Mouse (Mus musculus): ENCODE measurements at regions not wholly inside any gene's neighbourhood (a gene's known extent, or its start where the extent isn't known, plus 50 kb on each side); places are given as distances from the start of the nearest gene placed in this dataset.

DNA sequence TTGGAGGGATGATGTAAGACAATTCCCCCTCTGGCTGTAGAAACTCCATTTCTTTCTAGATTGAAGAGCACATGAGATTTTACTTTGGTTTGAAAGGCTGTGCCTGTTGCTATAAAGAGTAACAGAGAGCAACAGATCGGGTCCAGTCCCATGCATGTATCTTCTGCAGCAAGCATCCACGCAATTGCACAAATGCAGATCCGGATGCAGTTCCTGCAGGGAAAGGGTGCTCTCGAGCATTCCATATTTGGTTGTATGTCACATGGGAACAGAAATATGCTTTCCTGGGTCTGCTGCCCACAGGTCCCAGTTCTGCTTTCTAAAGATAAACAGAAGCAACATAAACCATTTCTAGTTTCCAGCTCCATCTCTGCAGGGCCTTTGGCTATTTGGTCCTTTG lies 146.0 kb upstream of the Ado start:
- ATAC-seq (replicated peaks; ENCODE audit: insufficient number of reproducible peaks, low FRiP score, low TSS enrichment, poor library complexity, severe bottlenecking), result 0 out of 2 replicates have a peak, but pooled peaks have one; percentile 4

DNA sequence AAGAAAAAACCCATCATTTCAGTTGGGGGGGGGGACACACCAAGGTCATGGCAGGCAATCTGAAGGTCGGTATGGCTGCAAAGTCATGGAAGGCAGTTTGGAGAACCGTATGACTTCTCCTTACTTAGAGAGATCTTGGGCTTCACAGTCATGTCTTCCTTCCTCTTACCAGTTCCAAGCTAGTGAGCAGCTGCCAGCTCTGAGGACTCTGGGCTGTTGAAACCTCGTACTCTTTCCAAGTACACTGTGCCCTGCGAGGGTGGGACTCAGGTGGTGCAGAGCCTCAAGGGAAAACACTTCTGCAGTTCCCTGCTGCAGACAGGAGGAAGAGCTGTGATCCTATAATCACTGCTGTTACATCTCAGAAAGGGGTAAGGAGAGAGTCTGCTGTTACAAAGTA lies 144.8 kb upstream of the Ado start:
- ATAC-seq (replicated peaks; ENCODE audit: insufficient number of reproducible peaks, low FRiP score, low TSS enrichment, poor library complexity, severe bottlenecking), result peak; percentile 61; the same call in 1 of the 2 replicates

DNA sequence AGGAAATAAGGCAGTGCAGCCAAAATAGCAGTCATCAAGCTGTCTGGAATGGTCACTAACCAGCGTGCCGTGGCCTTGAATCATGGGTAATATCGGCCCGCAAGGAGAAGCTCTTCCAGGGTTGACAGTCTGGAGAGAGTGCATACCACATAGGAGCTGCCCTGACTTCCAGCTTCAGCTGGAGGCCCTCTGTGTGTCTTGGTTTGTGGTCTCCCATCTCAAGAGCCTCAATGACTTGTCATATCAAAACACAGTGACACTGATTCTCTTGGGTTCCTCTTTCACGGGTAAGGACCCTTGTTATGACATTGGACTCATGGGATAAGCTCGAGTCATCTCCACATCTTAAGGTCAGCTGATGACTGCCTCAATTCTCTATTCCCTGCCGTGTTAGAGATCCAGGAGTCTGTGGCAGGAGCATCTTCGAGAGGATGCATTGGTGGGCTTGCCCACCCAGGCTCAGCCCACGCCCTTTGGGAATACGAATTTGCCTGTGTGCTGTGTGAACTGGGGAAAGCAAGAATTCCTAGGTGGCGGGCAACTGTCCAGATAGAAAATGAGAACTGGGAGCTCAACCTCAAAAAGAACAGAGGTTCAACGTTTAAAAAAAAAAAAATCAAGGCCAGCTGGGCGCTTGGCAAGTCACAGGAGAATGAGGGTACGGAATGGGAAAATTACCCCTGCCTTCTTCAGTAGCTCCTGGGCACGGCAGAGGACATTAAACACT lies 141.4 kb upstream of the Ado start:
- no peak for ATAC-seq (replicated peaks; ENCODE audit: insufficient number of reproducible peaks, low FRiP score, low TSS enrichment, poor library complexity, severe bottlenecking)

DNA sequence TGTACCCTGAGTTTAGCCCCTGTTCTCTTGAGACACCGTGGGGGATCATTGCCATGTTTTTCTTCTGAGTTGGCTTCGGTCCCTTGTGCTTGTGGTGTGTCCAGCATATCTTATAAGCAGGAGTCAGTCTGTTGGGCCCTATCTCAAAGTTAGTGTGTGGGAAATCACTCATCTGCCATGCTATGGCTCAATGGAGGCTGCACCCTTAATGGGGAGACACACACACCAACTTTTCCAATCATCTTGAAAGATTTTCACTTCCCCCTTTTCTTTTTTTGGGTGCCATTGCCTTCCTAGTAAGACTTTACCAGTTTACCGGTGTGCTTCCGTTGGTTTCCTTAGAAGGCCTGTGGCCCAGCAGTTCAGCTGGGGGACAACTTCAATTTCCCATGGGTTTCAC lies 130.6 kb upstream of the Ado start:
- ATAC-seq (replicated peaks; ENCODE audit: insufficient number of reproducible peaks, low FRiP score, low TSS enrichment, poor library complexity, severe bottlenecking), result no peak

DNA sequence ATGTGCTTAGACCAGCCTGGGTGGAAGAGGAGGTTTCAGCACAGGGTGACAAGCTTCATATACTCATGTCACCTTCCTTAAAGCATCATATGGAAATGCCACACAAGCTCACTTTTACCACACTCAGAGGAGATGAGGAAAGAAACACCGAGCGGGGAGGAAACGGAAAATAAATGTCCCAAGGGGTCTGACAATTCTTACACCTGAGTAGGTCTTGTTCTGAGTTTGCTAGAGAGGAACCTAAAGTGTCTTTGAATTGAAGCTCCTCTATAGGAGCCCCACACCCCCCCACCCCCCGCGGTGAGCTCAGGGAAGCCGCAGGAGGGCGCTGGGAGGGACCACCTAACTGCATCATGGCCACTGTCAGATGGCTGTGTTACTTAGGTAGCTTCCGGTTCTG lies 124.7 kb upstream of the Ado start:
- no peak for ATAC-seq (replicated peaks; ENCODE audit: insufficient number of reproducible peaks, low FRiP score, low TSS enrichment, poor library complexity, severe bottlenecking)

DNA sequence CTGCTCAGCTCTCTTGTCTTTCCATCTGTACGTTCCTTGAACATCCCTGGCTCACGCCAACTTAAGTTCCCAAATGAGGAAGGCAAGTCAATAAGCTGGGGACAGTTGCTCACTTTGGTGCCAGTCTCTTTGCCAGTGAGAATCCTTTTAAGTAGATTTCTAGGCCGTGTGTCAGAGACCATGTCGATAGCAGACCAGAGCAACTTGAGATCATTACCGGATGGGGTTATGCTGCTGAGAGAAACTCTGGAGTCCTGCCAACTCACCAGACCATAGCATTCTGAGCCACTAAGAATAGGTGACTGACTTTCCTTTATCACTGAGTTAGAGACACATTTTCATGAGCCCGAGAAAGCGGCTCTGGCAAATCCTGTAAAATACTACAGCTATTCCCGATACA lies 123.5 kb upstream of the Ado start:
- 0 out of 2 replicates have a peak, but pooled peaks have one; percentile 40 for ATAC-seq (replicated peaks; ENCODE audit: insufficient number of reproducible peaks, low FRiP score, low TSS enrichment, poor library complexity, severe bottlenecking)

DNA sequence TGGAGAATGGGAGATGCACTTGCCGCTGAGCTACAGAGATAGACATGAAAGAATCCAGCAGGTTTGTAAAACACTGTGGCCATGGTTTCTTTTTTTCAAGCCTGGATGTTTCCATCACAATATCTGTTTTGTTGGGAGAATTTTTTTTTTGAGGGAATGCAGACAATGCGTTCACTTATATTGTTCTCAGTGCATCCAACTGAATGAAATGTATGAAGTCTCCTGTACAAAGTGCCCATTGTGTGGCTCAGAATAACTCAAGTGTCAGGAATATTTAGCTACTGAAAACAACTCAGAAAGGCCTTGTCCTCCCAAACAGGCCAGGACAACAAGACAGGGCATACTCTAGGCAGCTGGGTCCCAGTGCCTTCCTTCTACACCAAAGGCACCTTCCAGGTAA lies 120.3 kb upstream of the Ado start:
- no peak for ATAC-seq (replicated peaks; ENCODE audit: insufficient number of reproducible peaks, low FRiP score, low TSS enrichment, poor library complexity, severe bottlenecking)

DNA sequence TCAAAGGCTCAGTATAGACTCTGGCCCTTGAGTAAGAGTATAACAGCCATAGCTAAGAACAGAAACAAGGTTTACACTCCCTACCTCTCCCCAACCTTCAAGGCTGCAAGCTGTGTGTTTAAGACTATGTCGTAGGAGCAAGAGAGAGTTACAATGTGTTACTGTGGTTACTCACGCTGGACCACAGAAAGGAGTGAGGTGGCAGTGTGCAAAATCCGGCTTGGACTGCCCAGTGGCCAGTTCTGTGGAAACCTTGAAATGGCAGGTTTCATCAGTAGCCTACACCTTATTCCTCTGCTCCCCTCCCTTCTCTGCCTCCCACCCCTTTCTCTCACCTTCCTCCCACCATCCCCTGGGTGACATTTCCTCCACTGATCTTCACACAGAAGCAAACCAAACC lies 114.3 kb upstream of the Ado start:
- ATAC-seq (replicated peaks; ENCODE audit: insufficient number of reproducible peaks, low FRiP score, low TSS enrichment, poor library complexity, severe bottlenecking), result peak; percentile 64; the same call in 1 of the 2 replicates

DNA sequence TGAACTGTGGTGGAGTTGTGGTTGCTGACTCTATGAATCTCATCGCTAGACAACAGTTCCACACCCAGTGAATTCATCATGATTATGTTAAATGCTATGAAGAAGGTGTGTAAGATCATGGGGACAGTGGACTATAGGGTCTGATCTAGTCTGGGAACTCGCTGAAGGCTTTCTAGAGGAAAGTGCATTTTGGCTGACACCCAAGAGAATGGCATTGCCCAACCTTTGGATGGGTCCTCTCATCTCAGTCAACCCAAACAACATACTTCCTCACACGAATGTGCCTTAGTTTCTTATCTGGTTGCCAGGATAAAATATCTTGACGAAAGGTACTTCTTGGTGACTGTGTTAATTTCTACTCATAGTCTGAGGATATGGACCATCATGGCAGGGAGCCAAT lies 112.9 kb upstream of the Ado start:
- no peak for ATAC-seq (replicated peaks; ENCODE audit: insufficient number of reproducible peaks, low FRiP score, low TSS enrichment, poor library complexity, severe bottlenecking)

DNA sequence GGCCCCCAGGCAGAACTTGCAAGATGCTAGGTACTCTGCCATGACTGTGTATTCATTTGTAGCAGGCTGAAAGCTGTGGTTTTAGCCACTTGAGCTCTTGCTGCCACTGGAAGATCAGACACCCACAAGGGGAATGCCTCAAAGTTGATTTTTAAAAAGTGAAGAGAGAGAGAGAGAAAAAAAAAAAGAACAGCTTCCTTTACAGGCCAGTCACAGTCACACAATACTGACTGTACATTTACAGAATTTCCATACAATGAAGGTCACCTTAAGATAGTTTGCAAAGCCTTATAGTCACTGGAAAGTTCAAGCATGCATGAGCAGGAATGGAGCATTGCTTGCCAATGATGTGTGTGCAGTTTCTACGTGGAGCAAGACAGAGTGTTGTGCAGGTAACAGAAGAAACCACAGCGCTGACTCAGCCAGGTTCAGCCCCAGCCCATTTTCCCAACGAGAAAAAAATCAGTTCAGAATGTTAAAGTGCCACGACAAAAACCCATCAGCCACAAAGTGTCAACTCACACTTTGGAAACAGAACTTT lies 109.3 kb upstream of the Ado start:
- ATAC-seq (replicated peaks; ENCODE audit: insufficient number of reproducible peaks, low FRiP score, low TSS enrichment, poor library complexity, severe bottlenecking), result no peak

DNA sequence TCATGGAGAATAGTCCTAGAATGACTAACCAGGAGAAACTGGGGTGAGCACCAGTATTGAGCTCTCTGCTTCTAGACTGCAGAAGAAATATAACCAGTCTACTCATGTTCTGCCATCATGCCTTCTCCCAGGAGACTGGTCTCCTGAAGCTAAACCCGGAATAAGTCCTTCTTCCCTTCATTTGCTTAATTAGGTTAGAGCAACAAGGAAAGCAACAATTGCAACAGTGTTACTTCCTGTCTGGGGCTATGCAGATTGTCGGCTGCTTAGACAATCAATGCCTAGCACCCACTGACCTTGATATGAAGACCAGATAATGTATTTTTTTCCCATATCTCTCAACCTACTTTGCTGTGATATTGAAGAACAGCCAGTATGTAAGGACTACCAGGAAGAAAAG lies 108.5 kb upstream of the Ado start:
- no peak for ATAC-seq (replicated peaks; ENCODE audit: insufficient number of reproducible peaks, low FRiP score, low TSS enrichment, poor library complexity, severe bottlenecking)

DNA sequence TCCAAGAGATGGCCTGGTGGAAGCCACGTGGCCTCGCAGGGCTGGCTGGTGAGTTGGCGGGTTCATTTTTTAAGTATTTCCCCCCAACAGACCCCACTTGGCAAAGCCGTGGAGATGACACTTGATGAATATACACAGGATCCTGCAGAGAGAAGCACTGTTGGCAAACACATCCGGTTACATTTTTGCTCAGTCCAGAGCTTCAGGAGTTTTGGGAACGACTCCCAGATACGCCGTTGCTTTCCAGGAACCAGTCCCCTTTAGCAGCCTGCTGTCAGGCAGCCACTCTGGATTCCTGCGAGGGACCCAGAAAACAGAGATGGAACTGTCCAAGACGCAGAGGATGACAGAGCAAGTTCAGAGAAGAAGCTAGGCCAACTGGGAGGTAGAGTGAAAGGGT lies 105.8 kb upstream of the Ado start:
- no peak for ATAC-seq (replicated peaks; ENCODE audit: insufficient number of reproducible peaks, low FRiP score, low TSS enrichment, poor library complexity, severe bottlenecking)

DNA sequence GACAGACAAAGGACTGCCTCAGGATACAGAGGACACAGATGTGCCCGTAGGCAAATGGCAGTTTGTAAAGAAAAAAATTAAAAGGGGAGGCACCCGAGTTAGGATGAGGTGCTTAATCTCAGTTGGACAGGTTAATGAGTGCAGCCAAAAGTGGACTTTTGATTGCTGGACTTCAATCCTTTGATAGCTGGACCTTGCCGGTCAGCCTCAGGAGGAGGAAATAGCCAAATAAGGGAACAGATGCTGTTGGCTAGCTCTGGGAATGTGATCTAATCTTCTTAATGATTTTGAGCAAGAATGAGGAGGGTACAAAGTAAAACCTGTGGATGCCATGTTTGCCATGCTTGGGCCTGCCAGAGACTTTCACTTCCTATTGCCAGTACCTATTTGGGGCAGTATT lies 103.5 kb upstream of the Ado start:
- no peak for ATAC-seq (replicated peaks; ENCODE audit: insufficient number of reproducible peaks, low FRiP score, low TSS enrichment, poor library complexity, severe bottlenecking)

DNA sequence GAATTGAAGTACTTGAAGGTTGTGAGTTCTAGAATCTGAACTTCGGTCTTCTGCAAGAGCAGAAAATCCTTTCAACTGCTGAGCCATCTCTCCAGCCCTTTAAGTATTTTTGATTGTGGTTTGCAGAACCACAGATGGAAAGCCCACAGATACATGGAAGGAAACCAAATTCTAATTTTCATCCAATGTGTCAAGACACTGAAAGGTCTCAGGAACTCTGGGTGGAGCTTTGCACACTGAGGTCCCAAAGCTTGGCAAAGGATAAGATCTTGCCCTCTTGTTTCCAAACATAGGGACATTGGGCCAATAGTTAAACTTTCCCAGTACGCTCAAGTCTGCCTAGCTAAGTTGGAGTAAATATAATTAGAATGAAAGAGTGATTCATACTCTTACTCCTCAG lies 102.6 kb upstream of the Ado start:
- ATAC-seq (replicated peaks; ENCODE audit: insufficient number of reproducible peaks, low FRiP score, low TSS enrichment, poor library complexity, severe bottlenecking), result no peak

DNA sequence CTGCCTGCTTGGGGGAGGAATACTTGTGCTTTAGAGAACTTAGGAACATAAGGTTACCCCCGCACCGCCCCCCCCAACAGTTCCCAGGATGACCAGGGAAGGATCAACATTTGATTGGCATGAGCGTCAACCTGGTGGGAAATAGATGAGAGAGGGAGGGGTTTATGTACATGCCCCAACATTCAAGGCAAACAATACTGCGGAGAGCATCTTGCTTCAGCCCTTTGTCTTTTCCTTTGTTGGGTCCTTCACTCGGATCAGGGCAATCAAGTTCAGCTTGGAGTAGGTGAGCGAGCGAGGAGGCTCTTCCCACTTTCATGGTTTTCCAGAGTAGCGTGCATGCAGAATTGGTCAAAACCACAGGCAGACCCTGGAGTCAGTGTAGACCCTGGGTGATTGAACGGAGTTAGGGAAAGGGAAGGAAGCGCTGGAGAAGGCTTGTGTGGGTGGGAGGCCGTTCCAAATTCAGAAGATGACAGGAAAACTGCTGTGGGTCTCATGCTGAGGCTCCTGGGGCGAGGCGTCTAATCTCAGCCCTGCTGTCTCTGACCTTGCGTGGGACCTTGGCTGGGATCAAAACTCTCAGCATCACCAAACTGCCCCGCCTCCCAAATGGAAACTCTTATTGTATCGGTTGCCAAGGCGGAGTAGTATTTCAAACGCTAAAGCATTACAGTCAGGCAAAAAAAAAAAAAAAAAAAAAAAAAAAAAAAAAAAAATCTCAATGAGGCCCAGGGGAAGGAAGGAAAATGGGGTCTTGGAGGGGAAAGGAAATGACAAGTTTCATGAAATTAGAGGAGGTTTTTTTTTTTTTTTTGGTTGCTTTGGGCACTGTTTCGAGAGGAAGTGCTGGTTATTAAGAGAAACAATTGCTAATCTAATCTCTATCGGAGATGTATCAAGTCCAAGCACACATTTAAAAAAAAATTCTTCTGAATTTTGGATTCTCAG lies 99.3 kb upstream of the Ado start:
- ATAC-seq (replicated peaks; ENCODE audit: insufficient number of reproducible peaks, low FRiP score, low TSS enrichment, poor library complexity, severe bottlenecking), result no peak

DNA sequence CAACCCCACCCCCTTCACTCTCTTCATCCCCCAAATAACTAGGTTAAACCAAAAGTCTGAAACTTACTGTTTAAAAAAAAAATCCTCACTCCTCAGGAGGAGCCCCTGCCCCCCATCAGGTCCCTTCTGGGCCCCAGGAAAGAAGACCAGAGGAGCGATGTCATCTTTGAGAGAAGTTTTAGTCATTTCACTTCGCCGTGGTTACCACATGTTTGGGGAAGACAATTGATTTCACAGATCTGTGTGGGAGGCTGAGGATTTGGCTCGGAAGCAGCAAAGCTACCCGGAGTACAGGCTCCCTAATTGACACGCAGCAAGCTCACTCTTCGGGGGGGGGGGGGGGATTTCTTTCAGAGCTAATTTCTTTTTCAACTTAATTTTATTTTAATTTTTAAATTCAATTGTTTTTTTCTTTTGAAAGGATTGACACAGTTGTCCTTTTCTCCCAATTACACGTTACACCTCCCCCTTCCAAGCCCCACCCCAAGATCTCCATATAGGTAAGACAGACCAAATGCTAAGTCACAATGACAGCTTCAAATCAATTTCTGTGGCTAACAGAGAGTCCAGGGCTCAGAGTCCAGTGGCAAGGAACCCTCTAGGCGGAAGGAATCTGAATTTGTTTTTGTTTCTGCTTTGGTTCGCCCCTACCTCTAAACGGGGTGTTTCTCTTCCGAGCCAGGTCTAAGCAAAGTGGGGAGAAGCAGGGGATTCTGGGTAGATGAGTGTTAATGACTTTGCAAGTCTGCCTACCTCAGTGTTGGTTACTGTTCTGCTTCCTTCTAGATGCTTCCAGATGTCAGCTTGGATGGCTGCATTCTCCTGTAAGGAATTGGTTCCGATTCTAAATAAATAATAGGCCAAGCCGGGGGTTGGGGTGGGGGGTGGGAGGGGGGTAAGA lies 98.2 kb upstream of the Ado start:
- ATAC-seq (replicated peaks; ENCODE audit: insufficient number of reproducible peaks, low FRiP score, low TSS enrichment, poor library complexity, severe bottlenecking), result peak; percentile 52; the same call in 1 of the 2 replicates

DNA sequence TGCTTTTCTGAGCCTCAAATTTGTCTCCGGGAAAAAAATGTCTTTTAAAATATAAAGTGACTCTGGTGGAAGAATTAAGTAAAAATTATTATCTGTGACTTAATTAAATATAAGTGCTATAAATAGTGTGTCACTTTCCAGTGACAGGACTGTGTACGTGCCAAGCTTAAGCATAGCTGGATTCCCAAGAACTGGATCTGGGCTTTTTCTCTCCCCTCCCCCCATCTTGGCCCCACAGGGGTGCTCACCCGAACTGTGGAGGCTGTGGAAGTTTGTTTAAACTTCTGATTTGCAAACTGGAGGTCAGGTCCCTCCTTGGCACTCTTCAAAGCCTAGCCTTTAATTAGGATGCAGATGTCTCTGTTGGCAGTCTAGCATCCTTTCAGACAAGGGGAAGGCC lies 97.1 kb upstream of the Ado start:
- no peak for ATAC-seq (replicated peaks; ENCODE audit: insufficient number of reproducible peaks, low FRiP score, low TSS enrichment, poor library complexity, severe bottlenecking)

DNA sequence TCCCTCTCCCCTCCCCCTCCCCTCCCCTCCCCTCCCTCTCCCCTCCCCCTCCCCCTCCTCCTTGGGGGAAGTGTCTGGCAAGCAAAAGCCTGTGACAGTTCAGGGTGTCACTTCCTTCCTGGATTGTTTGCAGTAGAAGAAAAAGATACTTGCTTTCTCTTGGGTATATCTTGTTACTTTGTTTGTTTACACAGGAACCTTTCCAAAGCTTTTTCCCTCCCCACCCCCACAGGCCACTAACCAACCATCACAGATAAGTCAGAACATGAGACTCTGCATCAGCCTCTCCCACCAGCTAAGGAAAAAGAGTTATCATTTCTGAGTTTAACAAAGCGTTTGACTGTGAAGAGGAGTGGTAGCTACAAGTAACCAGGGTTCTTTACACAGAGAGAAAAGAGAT lies 95.5 kb upstream of the Ado start:
- ATAC-seq (replicated peaks; ENCODE audit: insufficient number of reproducible peaks, low FRiP score, low TSS enrichment, poor library complexity, severe bottlenecking), result no peak

DNA sequence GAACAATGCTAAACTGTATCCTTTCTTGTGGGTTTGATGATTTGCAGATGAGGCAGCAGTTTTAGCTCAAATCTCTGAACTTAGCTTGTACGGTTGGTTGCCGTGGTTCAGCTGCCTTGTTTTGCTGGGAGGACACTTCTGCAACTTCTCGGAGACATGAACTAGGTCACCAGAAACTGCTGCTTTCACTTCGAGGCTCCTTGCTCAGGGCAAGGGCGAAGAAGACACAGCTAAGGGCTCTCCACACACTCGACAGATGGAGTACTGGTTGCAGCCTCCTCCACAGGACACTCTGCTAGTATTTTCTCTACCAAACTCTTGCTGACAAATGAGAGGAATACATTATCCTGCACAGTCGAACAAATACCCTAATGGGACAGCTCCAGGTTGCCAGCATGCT lies 94.9 kb upstream of the Ado start:
- ATAC-seq (replicated peaks; ENCODE audit: insufficient number of reproducible peaks, low FRiP score, low TSS enrichment, poor library complexity, severe bottlenecking), result peak; percentile 25; the same call in 1 of the 2 replicates
